Mouse (Mus musculus) lung, embryonic 14.5 days (tissue): ENCODE results near the gene Nckap5. TPM values are rescaled to one million over a fixed set of nuclear protein-coding genes. Genes with fewer than 3 reads are reported as not detected.
A peak's percentile ranks its signal among the peaks of the same experiment; 100 is the strongest.

Experiments
- ATAC-seq: fragments of 200-750 bp; cut with Nextera tagmentation; 2 replicates; pipeline ENCODE4 v1.8.0; 2017; ENCODE audit warnings: mild to moderate bottlenecking, moderate TSS enrichment, moderate library complexity; ENCODE audit not compliant: insufficient read depth
- DNase-seq: peaks from one replicate; pipeline ENCODE4 v3.0.0-alpha.2; 2015
- H3K27ac ChIP-seq: fragments of 300-500 bp; sonication (generic); 2 replicates; pipeline ENCODE4 v1.5.1; 2014; ENCODE audit warnings: low read depth, mild to moderate bottlenecking, moderate library complexity
- H3K27me3 ChIP-seq: fragments of 300-500 bp; sonication (generic); 2 replicates; pipeline ENCODE4 v1.6.1; 2014; ENCODE audit warnings: low read length, control low read depth; ENCODE audit not compliant: insufficient read depth
- H3K36me3 ChIP-seq: fragments of 300-500 bp; sonication (generic); 2 replicates; pipeline ENCODE4 v1.6.1; 2014; ENCODE audit warnings: control low read depth; ENCODE audit not compliant: insufficient read depth
- H3K4me1 ChIP-seq: fragments of 300-500 bp; sonication (generic); 2 replicates; pipeline ENCODE4 v1.6.1; 2014; ENCODE audit warnings: antibody characterized with exemption, control low read depth; ENCODE audit not compliant: insufficient read depth
- H3K4me2 ChIP-seq: fragments of 300-500 bp; sonication (generic); 2 replicates; pipeline ENCODE4 v1.6.1; 2014; ENCODE audit warnings: mild to moderate bottlenecking
- H3K4me3 ChIP-seq: fragments of 300-500 bp; sonication (generic); 2 replicates; pipeline ENCODE4 v1.5.1; 2014; ENCODE audit warnings: low read depth, low read length
- H3K9ac ChIP-seq: fragments of 300-500 bp; sonication (generic); 2 replicates; pipeline ENCODE4 v1.6.1; 2014
- H3K9me3 ChIP-seq: fragments of 300-500 bp; sonication (generic); 2 replicates; pipeline ENCODE4 v1.6.1; 2016; ENCODE audit warnings: low read depth, low read length, control low read depth
- CTCF ChIP-seq: IDR thresholded peaks from 2 replicates; pipeline ENCODE4 v1.5.1; 2016; ENCODE audit warnings: antibody characterized with exemption, low read depth
- WGBS: fragments of 180-500 bp; shearing (Covaris S2); extraction: QIAGEN DNeasy Blood & Tissue Kit; methylation state at CpG from one replicate; pipeline ENCODE4 v1.1.7; 2014; 5-methylcytosine and 5-hydroxymethylcytosine counted together
- polyA plus RNA-seq: library from polyadenylated mRNA; unstranded; fragments of >200 nt; fragmentation: Nextera tagmentation; extraction: Ambion mirVana; gene quantifications from 2 replicates; pipeline ENCODE4 v1.2.1, GENCODE M21; 2014

The Nckap5 gene
- polyA plus RNA-seq, 1 experiment from 2014 or later = 37.8 TPM

DNA sequence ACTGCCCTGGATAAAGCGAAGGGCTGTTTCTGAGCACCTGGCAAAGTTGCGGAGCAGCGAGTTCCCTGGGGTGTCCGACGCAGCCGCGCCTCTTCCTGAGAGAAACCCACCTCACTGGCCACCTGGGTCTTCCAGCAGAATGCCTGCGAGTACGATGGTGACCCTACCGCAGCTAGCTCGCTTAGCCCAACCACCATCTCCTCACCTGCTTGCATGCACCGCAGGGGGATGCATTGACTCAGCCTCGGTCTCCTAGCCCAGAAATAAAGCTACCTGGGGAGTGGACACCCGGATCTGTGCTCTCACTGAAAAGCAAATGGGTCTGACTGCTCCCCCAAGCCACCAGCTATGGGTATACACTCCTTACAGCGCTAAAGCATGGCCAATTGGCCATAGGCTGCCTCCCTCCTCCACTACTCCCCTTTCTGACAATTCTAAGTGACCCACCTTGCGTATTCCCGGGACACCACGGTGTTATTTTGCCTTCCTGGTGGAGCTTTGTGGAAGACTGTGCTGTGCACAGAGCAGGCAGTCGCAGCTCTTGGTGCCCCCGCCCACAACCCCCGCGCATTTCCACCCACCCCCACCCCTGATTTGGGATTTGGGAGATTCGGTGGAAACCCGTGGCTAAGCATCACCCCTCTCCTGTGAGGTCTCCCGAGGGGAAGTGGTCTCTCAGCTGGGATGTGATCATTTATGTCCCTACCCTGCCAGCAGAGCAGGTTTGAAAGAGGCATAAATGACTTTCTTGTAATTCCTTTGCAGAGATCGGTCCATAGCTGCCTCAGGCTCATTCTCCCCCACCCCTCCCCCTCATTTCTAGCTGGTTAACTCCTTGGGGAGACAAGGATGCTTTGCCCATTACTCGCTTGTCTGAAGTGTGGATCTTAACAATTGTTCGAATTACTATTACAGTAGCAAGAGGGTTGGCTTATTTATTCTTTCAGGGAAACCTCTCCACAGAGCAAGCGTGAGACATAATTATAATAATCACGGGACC lies 917.7 kb downstream of the Nckap5 start, which contains the start of gene Lypd1:
Gene Lypd1 (minus strand): TSS at position 501 of the 1,000 bp plus-strand sequence.
- Histone ChIP-seq H3K4me3 (peak within 1 kb of the TSS; percentile 44), H3K4me2 (peak within 1 kb of the TSS; percentile 94), H3K4me1 (no peaks in the 10 kb centered on the region), H3K36me3 (no peaks in the 10 kb centered on the region), H3K9ac (peak within 1 kb of the TSS; percentile 23; the same call in 1 of the 2 replicates), H3K27ac (no peak within 1 kb of the TSS), H3K27me3 (peaks cover 37% of the 10 kb centered on the region), H3K9me3 (no peaks in the 10 kb centered on the region)
- TF ChIP-seq CTCF = no peak
- no peak for DNase-seq
- 0 out of 2 replicates have a peak, but pooled peaks have one; percentile 10 for ATAC-seq
- WGBS = 8% methylated on average over 30 of the region's 30 CpGs

DNA sequence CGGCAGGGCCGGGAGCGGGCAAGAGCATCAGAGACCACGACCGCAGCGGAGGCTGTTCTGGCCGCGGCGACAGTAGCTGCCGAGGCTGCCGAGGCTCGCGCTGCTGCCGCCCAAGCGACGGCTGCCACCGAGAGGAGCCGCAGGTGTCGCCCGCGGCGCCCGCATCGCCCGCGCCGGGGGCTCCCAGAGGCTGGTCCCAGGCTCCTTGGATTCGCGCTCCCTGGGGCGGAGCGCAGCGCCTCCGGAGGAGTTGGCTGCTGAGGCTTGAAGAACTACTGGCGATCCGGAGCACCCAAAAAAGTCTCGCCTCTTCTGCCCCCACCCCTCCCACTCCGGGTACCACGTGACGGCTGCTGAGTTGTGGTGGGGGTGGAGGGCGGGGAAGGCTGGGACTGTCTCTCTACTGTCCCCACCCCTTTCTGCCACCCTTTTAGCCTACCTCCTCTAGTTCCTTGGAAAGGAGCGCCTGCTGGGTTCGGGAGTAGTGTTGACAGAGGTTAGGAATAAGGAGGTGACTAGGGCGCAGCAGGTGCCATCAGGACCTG lies 918.6 kb downstream of the Nckap5 start:
- peak; percentile 67 for ATAC-seq
- H3K4me3 ChIP-seq = peak overlapping the region; percentile 44
- H3K4me2 ChIP-seq = peak overlapping the region; percentile 94
- H3K9ac ChIP-seq = peak overlapping the region; percentile 23; the same call in 1 of the 2 replicates
- H3K27ac ChIP-seq = no peak overlapping the region
- under 1% methylated on average over 42 of the region's 43 CpGs for WGBS
- no peak for TF ChIP-seq CTCF
- no peaks in the 10 kb centered on the region for H3K36me3 ChIP-seq
- H3K4me1 ChIP-seq = no peaks in the 10 kb centered on the region
- peak; percentile 58 for DNase-seq
- H3K9me3 ChIP-seq = no peaks in the 10 kb centered on the region
- peaks cover 37% of the 10 kb centered on the region for H3K27me3 ChIP-seq

DNA sequence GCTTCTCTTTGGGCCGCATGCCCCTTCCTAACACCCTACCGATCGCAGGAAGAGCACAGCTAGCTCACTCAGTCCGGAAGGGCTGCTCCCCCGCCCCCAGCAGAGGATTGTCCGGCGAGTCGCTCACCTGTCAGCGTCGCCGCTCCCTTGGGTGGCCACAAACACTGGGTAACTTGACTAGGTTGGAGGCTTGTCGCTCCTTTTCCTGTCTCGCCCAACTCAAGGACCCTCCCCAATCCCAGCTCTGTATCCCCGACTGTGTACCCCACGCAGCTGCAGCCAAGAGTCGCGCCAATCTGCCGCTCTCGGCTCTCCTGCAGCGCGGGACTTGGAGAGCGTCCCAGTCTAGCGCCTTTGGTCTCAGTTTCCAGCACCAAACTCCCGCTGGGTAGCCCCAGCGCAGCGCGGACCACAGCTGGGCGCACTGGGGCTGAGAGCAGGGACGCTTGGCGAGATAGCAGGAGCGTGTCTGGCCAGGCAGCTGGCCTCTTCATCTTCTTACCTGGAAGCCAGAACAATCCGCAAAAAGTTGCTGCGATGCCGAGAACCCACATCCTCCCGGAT lies 919.2 kb downstream of the Nckap5 start:
- no peaks in the 10 kb centered on the region for H3K36me3 ChIP-seq
- H3K4me3 ChIP-seq = peak overlapping the region; percentile 44
- H3K27ac ChIP-seq = no peak overlapping the region
- H3K27me3 ChIP-seq = peaks cover 37% of the 10 kb centered on the region
- no peaks in the 10 kb centered on the region for H3K4me1 ChIP-seq
- WGBS = under 1% methylated on average over 35 of the region's 35 CpGs
- DNase-seq = peak; percentile 87
- H3K9me3 ChIP-seq = no peaks in the 10 kb centered on the region
- TF ChIP-seq CTCF = no peak
- peak overlapping the region; percentile 94 for H3K4me2 ChIP-seq
- peak overlapping the region; percentile 23; the same call in 1 of the 2 replicates for H3K9ac ChIP-seq
- peak; percentile 76 for ATAC-seq

DNA sequence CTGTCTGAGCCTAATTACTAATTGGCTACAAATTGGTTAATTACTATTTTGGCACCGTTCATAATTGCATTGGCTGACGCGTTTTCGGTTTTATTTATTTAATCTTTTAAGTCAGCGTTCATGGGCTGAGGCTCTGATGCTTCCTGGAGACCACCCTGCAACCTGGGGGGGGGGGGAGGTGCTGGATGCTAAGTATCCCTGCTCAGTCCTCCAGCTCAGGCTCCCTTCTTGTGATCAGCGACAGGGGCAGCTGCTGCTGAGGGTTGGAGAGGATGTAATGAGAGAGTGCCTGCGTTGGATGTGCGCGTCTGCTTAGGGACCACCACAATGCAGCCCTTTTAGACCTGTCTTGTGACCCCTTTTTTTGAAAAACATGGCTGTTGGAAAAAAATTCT lies 919.7 kb downstream of the Nckap5 start:
- Histone ChIP-seq H3K27me3 (peaks cover 37% of the 10 kb centered on the region), H3K4me3 (peak overlapping the region; percentile 44), H3K4me1 (no peaks in the 10 kb centered on the region), H3K4me2 (peak overlapping the region; percentile 94), H3K9me3 (no peaks in the 10 kb centered on the region), H3K9ac (no peak overlapping the region), H3K36me3 (no peaks in the 10 kb centered on the region), H3K27ac (no peak overlapping the region)
- no peak for DNase-seq
- ATAC-seq = peak; percentile 40
- TF ChIP-seq CTCF = no peak
- WGBS = 2% methylated on average over 9 of the region's 9 CpGs

- peak; percentile 64 for TF ChIP-seq CTCF
- peak overlapping the region; percentile 44; the same call in 1 of the 2 replicates for H3K4me3 ChIP-seq
These were observed 920.3 kb downstream of the Nckap5 start for GRCm38 (mm10) chr1:125910211-125910870.

DNA sequence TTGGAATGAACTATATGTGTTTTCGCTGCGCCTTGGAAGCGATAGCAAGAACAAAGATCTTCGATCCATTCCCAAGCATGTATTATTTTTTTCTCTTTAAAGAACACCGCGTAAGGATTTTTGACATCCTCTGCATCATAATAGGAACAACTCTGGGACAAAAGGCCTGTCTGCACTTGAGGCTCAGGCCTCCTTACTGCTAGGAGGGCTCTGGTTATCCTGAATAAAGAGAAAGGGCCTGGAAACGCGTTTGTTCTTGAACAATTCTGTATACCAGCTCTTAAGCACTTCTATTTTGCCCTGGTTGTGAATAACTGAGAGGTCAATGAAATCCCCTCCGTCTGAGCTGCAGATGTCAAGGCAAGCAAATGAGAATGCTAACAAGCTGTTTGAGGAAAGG lies 937.4 kb downstream of the Nckap5 start:
- Histone ChIP-seq H3K4me1 (no peaks in the 10 kb centered on the region), H3K36me3 (no peaks in the 10 kb centered on the region), H3K4me2 (no peak overlapping the region), H3K9me3 (no peaks in the 10 kb centered on the region), H3K9ac (no peak overlapping the region), H3K27ac (no peak overlapping the region), H3K27me3 (no peaks in the 10 kb centered on the region), H3K4me3 (no peak overlapping the region)
- DNase-seq (no peak), ATAC-seq (no peak)
- 86% methylated on average over 9 of the region's 9 CpGs for WGBS
- TF ChIP-seq CTCF = no peak

More at GRCm38 (mm10) chr1:125910211-125910870, 920.3 kb downstream of the Nckap5 start:
- WGBS = 8% methylated on average over 14 of the region's 14 CpGs
- no peaks in the 10 kb centered on the region for H3K4me1 ChIP-seq
- DNase-seq (peak; percentile 75), ATAC-seq (peak; percentile 35; the same call in 1 of the 2 replicates)
- H3K27me3 ChIP-seq = peaks cover 37% of the 10 kb centered on the region
- H3K36me3 ChIP-seq = no peaks in the 10 kb centered on the region
- H3K9ac ChIP-seq = no peak overlapping the region
- H3K4me2 ChIP-seq = peak overlapping the region; percentile 94; the same call in 1 of the 2 replicates
- H3K9me3 ChIP-seq = no peaks in the 10 kb centered on the region
- H3K27ac ChIP-seq = no peak overlapping the region
